Mouse (Mus musculus) hindbrain, embryonic 15.5 days (tissue): ENCODE measurements around the gene Pik3cg. TPM values are rescaled to one million over a fixed set of nuclear protein-coding genes. Genes with fewer than 3 reads are reported as not detected.

ENCODE experiments used
- ATAC-seq: fragments of 200-750 bp; cut with Nextera tagmentation; 2 replicates; pipeline ENCODE4 v1.8.0; 2017; ENCODE audit warnings: low read depth, moderate number of reproducible peaks, moderate TSS enrichment; ENCODE audit not compliant: low FRiP score
- H3K27ac ChIP-seq: fragments of 300-500 bp; sonication (generic); replicated peaks from 2 replicates; pipeline ENCODE4 v1.5.1; 2015; ENCODE audit warnings: mild to moderate bottlenecking, inconsistent platforms
- H3K27me3 ChIP-seq: fragments of 300-500 bp; sonication (generic); 2 replicates; pipeline ENCODE4 v1.6.1; 2015; ENCODE audit warnings: control low read depth, inconsistent platforms
- H3K36me3 ChIP-seq: fragments of 300-500 bp; sonication (generic); 2 replicates; pipeline ENCODE4 v1.6.1; 2015; ENCODE audit warnings: control low read depth, inconsistent platforms
- H3K4me1 ChIP-seq: fragments of 300-500 bp; sonication (generic); replicated peaks from 2 replicates; pipeline ENCODE4 v1.6.1; 2015; ENCODE audit warnings: control low read depth, inconsistent platforms
- H3K4me2 ChIP-seq: fragments of 300-500 bp; sonication (generic); 2 replicates; pipeline ENCODE4 v1.6.1; 2015; ENCODE audit warnings: moderate library complexity, mild to moderate bottlenecking, inconsistent platforms
- H3K4me3 ChIP-seq: fragments of 300-500 bp; sonication (generic); 2 replicates; pipeline ENCODE4 v1.5.1; 2015; ENCODE audit warnings: mild to moderate bottlenecking, inconsistent platforms
- H3K9ac ChIP-seq: fragments of 300-500 bp; sonication (generic); 2 replicates; pipeline ENCODE4 v1.6.1; 2015; ENCODE audit warnings: inconsistent platforms
- H3K9me3 ChIP-seq: fragments of 300-500 bp; sonication (generic); 2 replicates; pipeline ENCODE4 v1.6.1; 2016; ENCODE audit warnings: control low read depth, inconsistent platforms
- WGBS: fragments of 180-500 bp; shearing (Covaris S2); methylation state at CpG from one replicate; pipeline ENCODE4 v1.1.7; 2015; 5-methylcytosine and 5-hydroxymethylcytosine counted together
- polyA plus RNA-seq: library from polyadenylated mRNA; unstranded; fragments of >200 nt; fragmentation: Nextera tagmentation; extraction: Ambion mirVana; gene quantifications from 2 replicates; pipeline ENCODE4 v1.2.1, GENCODE M21; 2015

Pik3cg gene
- polyA plus RNA-seq, 1 experiment from 2014 or later: 1.2 TPM

- no peaks in the 10 kb centered on the region for H3K27me3 ChIP-seq
- no peak overlapping the region for H3K4me3 ChIP-seq
- no peaks in the 10 kb centered on the region for H3K9me3 ChIP-seq
- no peak overlapping the region for H3K9ac ChIP-seq
- WGBS: 90% methylated on average over 16 of the region's 16 CpGs
- H3K4me2 ChIP-seq: no peak overlapping the region
- ATAC-seq: no peak
- no peaks in the 10 kb centered on the region for H3K36me3 ChIP-seq
- 0 out of 2 replicates have a peak, but pooled peaks cover 7% of the 10 kb centered on the region for H3K4me1 ChIP-seq
- H3K27ac ChIP-seq: no peak overlapping the region
These were observed 7.9 kb downstream of the Pik3cg start for GRCm38 (mm10) chr12:32200387-32201069.

- Histone ChIP-seq H3K4me3 (no peak overlapping the region), H3K27ac (no peak overlapping the region), H3K9ac (no peak overlapping the region), H3K4me2 (no peak overlapping the region), H3K27me3 (no peaks in the 10 kb centered on the region), H3K9me3 (no peaks in the 10 kb centered on the region), H3K4me1 (0 out of 2 replicates have a peak, but pooled peaks cover 7% of the 10 kb centered on the region), H3K36me3 (no peaks in the 10 kb centered on the region)
- WGBS: 90% methylated on average over 4 of the region's 4 CpGs
- no peak for ATAC-seq
These were observed 9.0 kb downstream of the Pik3cg start for GRCm38 (mm10) chr12:32199422-32199821.

- Histone ChIP-seq H3K27ac (no peak overlapping the region), H3K4me1 (no peaks in the 10 kb centered on the region), H3K9me3 (no peaks in the 10 kb centered on the region), H3K9ac (no peak overlapping the region), H3K4me3 (no peak overlapping the region), H3K4me2 (no peak overlapping the region), H3K27me3 (no peaks in the 10 kb centered on the region), H3K36me3 (no peaks in the 10 kb centered on the region)
- 86% methylated on average over 4 of the region's 4 CpGs for WGBS
- ATAC-seq: no peak
These were observed 10.4 kb downstream of the Pik3cg start for GRCm38 (mm10) chr12:32198025-32198424.

- Histone ChIP-seq H3K9me3 (no peaks in the 10 kb centered on the region), H3K4me3 (no peak overlapping the region), H3K9ac (no peak overlapping the region), H3K36me3 (no peaks in the 10 kb centered on the region), H3K4me2 (no peak overlapping the region), H3K4me1 (no peaks in the 10 kb centered on the region), H3K27ac (no peak overlapping the region), H3K27me3 (no peaks in the 10 kb centered on the region)
- WGBS: 92% methylated on average over 4 of the region's 4 CpGs
- no peak for ATAC-seq
These were observed 13.5 kb downstream of the Pik3cg start for GRCm38 (mm10) chr12:32195000-32195399.

GRCm38 (mm10) chr12:32194358-32194757 lies 14.1 kb downstream of the Pik3cg start:
- no peaks in the 10 kb centered on the region for H3K36me3 ChIP-seq
- no peak overlapping the region for H3K27ac ChIP-seq
- WGBS: 86% methylated on average over 1 of the region's 1 CpGs
- H3K4me3 ChIP-seq: no peak overlapping the region
- H3K9ac ChIP-seq: no peak overlapping the region
- no peaks in the 10 kb centered on the region for H3K4me1 ChIP-seq
- H3K4me2 ChIP-seq: no peak overlapping the region
- ATAC-seq: no peak
- no peaks in the 10 kb centered on the region for H3K27me3 ChIP-seq
- H3K9me3 ChIP-seq: no peaks in the 10 kb centered on the region

GRCm38 (mm10) chr12:32190927-32191326 lies 17.5 kb downstream of the Pik3cg start:
- 86% methylated on average over 4 of the region's 4 CpGs for WGBS
- no peak overlapping the region for H3K27ac ChIP-seq
- no peak for ATAC-seq

GRCm38 (mm10) chr12:32187668-32188236 lies 20.7 kb downstream of the Pik3cg start:
- ATAC-seq: no peak
- 53% methylated on average over 5 of the region's 5 CpGs for WGBS
- H3K9ac ChIP-seq: no peak overlapping the region

More at GRCm38 (mm10) chr12:32190927-32191326, 17.5 kb downstream of the Pik3cg start:
- Histone ChIP-seq H3K27me3 (no peaks in the 10 kb centered on the region), H3K4me2 (no peak overlapping the region), H3K36me3 (no peaks in the 10 kb centered on the region), H3K9me3 (no peaks in the 10 kb centered on the region), H3K4me3 (no peak overlapping the region), H3K9ac (no peak overlapping the region), H3K4me1 (no peaks in the 10 kb centered on the region)

GRCm38 (mm10) chr12:32186627-32187255 lies 21.7 kb downstream of the Pik3cg start:
- Histone ChIP-seq H3K9ac (no peak overlapping the region), H3K4me3 (no peak overlapping the region), H3K4me1 (no peaks in the 10 kb centered on the region), H3K36me3 (no peaks in the 10 kb centered on the region), H3K27me3 (no peaks in the 10 kb centered on the region), H3K27ac (no peak overlapping the region), H3K9me3 (no peaks in the 10 kb centered on the region), H3K4me2 (no peak overlapping the region)
- WGBS: 82% methylated on average over 6 of the region's 6 CpGs
- ATAC-seq: no peak

More at GRCm38 (mm10) chr12:32187668-32188236, 20.7 kb downstream of the Pik3cg start:
- no peaks in the 10 kb centered on the region for H3K9me3 ChIP-seq
- no peak overlapping the region for H3K27ac ChIP-seq
- H3K4me2 ChIP-seq: no peak overlapping the region
- H3K36me3 ChIP-seq: no peaks in the 10 kb centered on the region
- H3K4me3 ChIP-seq: no peak overlapping the region
- H3K4me1 ChIP-seq: no peaks in the 10 kb centered on the region
- H3K27me3 ChIP-seq: no peaks in the 10 kb centered on the region

GRCm38 (mm10) chr12:32184874-32185273 lies 23.6 kb downstream of the Pik3cg start:
- 98% methylated on average over 3 of the region's 3 CpGs for WGBS
- no peak for ATAC-seq
- H3K4me1 ChIP-seq: no peaks in the 10 kb centered on the region

GRCm38 (mm10) chr12:32183584-32183983 lies 24.9 kb downstream of the Pik3cg start:
- Histone ChIP-seq H3K4me1 (no peaks in the 10 kb centered on the region), H3K4me2 (no peak overlapping the region), H3K9me3 (no peaks in the 10 kb centered on the region), H3K4me3 (no peak overlapping the region), H3K36me3 (no peaks in the 10 kb centered on the region), H3K27ac (no peak overlapping the region), H3K27me3 (no peaks in the 10 kb centered on the region), H3K9ac (no peak overlapping the region)
- WGBS: 56% methylated on average over 1 of the region's 1 CpGs
- no peak for ATAC-seq

More at GRCm38 (mm10) chr12:32184874-32185273, 23.6 kb downstream of the Pik3cg start:
- H3K27me3 ChIP-seq: no peaks in the 10 kb centered on the region
- H3K9ac ChIP-seq: no peak overlapping the region
- H3K4me3 ChIP-seq: no peak overlapping the region
- H3K9me3 ChIP-seq: no peaks in the 10 kb centered on the region
- no peak overlapping the region for H3K4me2 ChIP-seq
- no peaks in the 10 kb centered on the region for H3K36me3 ChIP-seq
- no peak overlapping the region for H3K27ac ChIP-seq

- H3K4me2 ChIP-seq: no peak overlapping the region
- no peak overlapping the region for H3K9ac ChIP-seq
- no peak for ATAC-seq
These were observed 25.6 kb downstream of the Pik3cg start for GRCm38 (mm10) chr12:32182632-32183419.

GRCm38 (mm10) chr12:32181885-32182284 lies 26.6 kb downstream of the Pik3cg start:
- no peaks in the 10 kb centered on the region for H3K36me3 ChIP-seq
- H3K27ac ChIP-seq: no peak overlapping the region
- WGBS: 66% methylated on average over 4 of the region's 4 CpGs
- H3K4me1 ChIP-seq: no peaks in the 10 kb centered on the region
- no peaks in the 10 kb centered on the region for H3K9me3 ChIP-seq
- no peak for ATAC-seq
- H3K9ac ChIP-seq: no peak overlapping the region
- H3K4me3 ChIP-seq: no peak overlapping the region
- H3K4me2 ChIP-seq: no peak overlapping the region
- no peaks in the 10 kb centered on the region for H3K27me3 ChIP-seq

More at GRCm38 (mm10) chr12:32182632-32183419, 25.6 kb downstream of the Pik3cg start:
- no peaks in the 10 kb centered on the region for H3K27me3 ChIP-seq
- H3K4me3 ChIP-seq: no peak overlapping the region
- no peaks in the 10 kb centered on the region for H3K36me3 ChIP-seq
- H3K4me1 ChIP-seq: no peaks in the 10 kb centered on the region
- no peaks in the 10 kb centered on the region for H3K9me3 ChIP-seq
- H3K27ac ChIP-seq: no peak overlapping the region
- 95% methylated on average over 15 of the region's 15 CpGs for WGBS
